ENCODE assay signal across 8 mouse cellular contexts in the genomic region with DNA sequence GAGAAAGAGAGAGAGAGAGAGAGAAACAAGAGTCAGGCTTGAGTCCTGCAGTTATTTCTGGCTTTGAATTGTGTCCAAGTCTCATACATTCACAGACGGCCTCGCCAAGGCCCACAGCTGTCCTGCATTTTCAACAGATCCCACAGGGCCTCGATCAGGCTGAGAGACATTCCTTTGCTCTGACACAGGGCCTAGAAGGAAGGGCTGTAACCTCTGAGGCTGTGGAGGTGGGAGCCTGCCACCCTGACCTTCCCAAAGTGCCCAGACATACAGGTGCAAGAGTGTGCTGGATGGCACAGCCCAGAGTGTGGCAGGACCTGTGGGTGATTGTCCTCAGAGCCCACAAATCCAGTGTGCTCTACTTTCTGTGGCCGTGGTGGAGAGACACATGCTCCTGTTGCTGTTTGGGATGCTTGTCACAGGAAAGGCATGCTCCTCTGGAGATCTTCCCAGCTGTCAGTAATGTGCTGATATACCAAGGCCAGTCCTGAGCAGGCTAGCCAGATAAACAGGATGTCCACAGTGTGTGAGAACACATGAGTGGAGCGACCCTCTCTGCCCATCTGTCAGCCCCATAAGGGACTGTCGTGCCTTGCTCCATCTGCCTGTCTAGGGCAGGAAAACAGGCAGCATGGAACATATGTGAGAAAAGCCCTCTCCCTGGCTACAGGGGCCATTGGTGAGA.
DNase-seq lines count a peak whose midpoint lies in the region; ATAC-seq and TF ChIP-seq lines count a peak whose summit lies in the region.

No protein-coding gene starts in this region.

- ATAC-seq in hindbrain, embryonic 16.5 days = peak; percentile 94
- 0 out of 2 replicates have a peak, but pooled peaks have one; percentile 13 for ATAC-seq in liver, embryonic 12.5 days
- peak; percentile 48; the same call in 1 of the 2 replicates for ATAC-seq in neural tube, embryonic 12.5 days (ENCODE audit: low FRiP score, low read depth)

- no peaks in the 10 kb centered on the region for H3K79me2 ChIP-seq in C2C12 (ENCODE audit: control insufficient read depth, insufficient read depth)

- H3K4me1 ChIP-seq in hindbrain, embryonic 16.5 days (ENCODE audit: control insufficient read depth, insufficient read depth, low read depth, low read length) = no peaks in the 10 kb centered on the region; the same call in 1 of the 2 replicates
- no peaks in the 10 kb centered on the region for H3K4me1 ChIP-seq in liver, embryonic 12.5 days
- no peaks in the 10 kb centered on the region for H3K4me1 ChIP-seq in neural tube, embryonic 12.5 days

- no peaks in the 10 kb centered on the region for H3K9me3 ChIP-seq in hindbrain, embryonic 16.5 days (ENCODE audit: control insufficient read depth, low read length)
- no peaks in the 10 kb centered on the region for H3K9me3 ChIP-seq in liver, embryonic 12.5 days (replicated peaks)
- no peaks in the 10 kb centered on the region for H3K9me3 ChIP-seq in neural tube, embryonic 12.5 days

- H3K9ac ChIP-seq in hindbrain, embryonic 16.5 days (ENCODE audit: low read depth, low read length) = no peak overlapping the region
- no peak overlapping the region for H3K9ac ChIP-seq in liver, embryonic 12.5 days
- H3K9ac ChIP-seq in neural tube, embryonic 12.5 days = no peak overlapping the region

- H3K4me3 ChIP-seq in C2C12 (ENCODE audit: insufficient read depth, poor library complexity, severe bottlenecking) = no peak overlapping the region
- H3K4me3 ChIP-seq in hindbrain, embryonic 16.5 days (ENCODE audit: low read length) = no peak overlapping the region
- no peak overlapping the region for H3K4me3 ChIP-seq in liver, embryonic 12.5 days
- no peak overlapping the region for H3K4me3 ChIP-seq in neural tube, embryonic 12.5 days

- peak; percentile 62 for DNase-seq in adrenal gland, postnatal 14 days
- peak; percentile 82 for DNase-seq in gastrocnemius, postnatal 14 days
- no peak for DNase-seq in thymus, postnatal 0 days (ENCODE audit: low spot score)
- no peak for DNase-seq in T-cell, adult 2 months (ENCODE audit: low spot score)

- no peaks in the 10 kb centered on the region for H3K36me3 ChIP-seq in C2C12 (ENCODE audit: control insufficient read depth, insufficient read depth)
- H3K36me3 ChIP-seq in hindbrain, embryonic 16.5 days (ENCODE audit: control insufficient read depth, insufficient read depth, low read length) = no peaks in the 10 kb centered on the region
- H3K36me3 ChIP-seq in liver, embryonic 12.5 days = no peaks in the 10 kb centered on the region
- H3K36me3 ChIP-seq in neural tube, embryonic 12.5 days = no peaks in the 10 kb centered on the region

- TF ChIP-seq CTCF in C2C12 (IDR thresholded peaks at IDR 0.05; ENCODE audit: control insufficient read depth, insufficient read depth, insufficient read length) = no peak

- 34% methylated on average over 6 of the region's 6 CpGs for WGBS in hindbrain, embryonic 16.5 days
- WGBS in liver, embryonic 12.5 days (ENCODE audit: insufficient replicate concordance) = 53% methylated on average over 6 of the region's 6 CpGs
- 49% methylated on average over 6 of the region's 6 CpGs for WGBS in neural tube, embryonic 12.5 days

- H3ac ChIP-seq in C2C12 (ENCODE audit: control insufficient read depth, insufficient read length, low read depth) = no peak overlapping the region

- peak overlapping the region; percentile 31; the same call in 1 of the 2 replicates for H3K27ac ChIP-seq in hindbrain, embryonic 16.5 days (ENCODE audit: low read depth, low read length)
- 0 out of 2 replicates have a peak overlapping the region, but pooled peaks have one; percentile 21 for H3K27ac ChIP-seq in liver, embryonic 12.5 days
- no peak overlapping the region for H3K27ac ChIP-seq in neural tube, embryonic 12.5 days

- H3K27me3 ChIP-seq in C2C12 (ENCODE audit: control insufficient read depth, insufficient read depth, insufficient read length) = no peaks in the 10 kb centered on the region
- no peaks in the 10 kb centered on the region for H3K27me3 ChIP-seq in hindbrain, embryonic 16.5 days (replicated peaks; ENCODE audit: control insufficient read depth, insufficient read depth, low read length)
- no peaks in the 10 kb centered on the region for H3K27me3 ChIP-seq in liver, embryonic 12.5 days (replicated peaks)
- no peaks in the 10 kb centered on the region for H3K27me3 ChIP-seq in neural tube, embryonic 12.5 days (replicated peaks)

- H3K4me2 ChIP-seq in hindbrain, embryonic 16.5 days (ENCODE audit: low read length) = no peak overlapping the region
- H3K4me2 ChIP-seq in liver, embryonic 12.5 days = no peak overlapping the region
- no peak overlapping the region for H3K4me2 ChIP-seq in neural tube, embryonic 12.5 days (replicated peaks)

- no peaks in the 10 kb centered on the region for H3K79me3 ChIP-seq in C2C12 (ENCODE audit: low read depth)

- intact Hi-C loops in gastrocnemius, postnatal 14 days (cut with DNase I; ENCODE audit: low total_unique reads) = no loop called here

TF ChIP-seq in C2C12, 6 proteins besides CTCF, POLR2A, EP300 and RAD21:
- peak; percentile 84 for TF ChIP-seq MYOD1 (IDR thresholded peaks at IDR 0.05; ENCODE audit: control insufficient read depth, insufficient read length, low read depth)
- no peak for TF ChIP-seq CEBPB (IDR thresholded peaks at IDR 0.05; ENCODE audit: low read depth)

Comparison
In these comparisons a context has a peak if more than half of its experiments do, and no peak if none do; other contexts are left out.
1. DNase-seq: peak in adrenal gland, postnatal 14 days (single experiment) and gastrocnemius, postnatal 14 days (single experiment); none in thymus, postnatal 0 days (single experiment) and T-cell, adult 2 months (single experiment).
2. ATAC-seq: peak in every context shown above with its lines; median percentile 94 in hindbrain, embryonic 16.5 days; 48 in neural tube, embryonic 12.5 days; 13 in liver, embryonic 12.5 days.